Mouse (Mus musculus) myocyte (in vitro differentiated cells): Measurements from ENCODE around the gene Ly9. TPM values are rescaled to one million over a fixed set of nuclear protein-coding genes. Genes with fewer than 3 reads are reported as not detected.
A peak's percentile ranks its signal among the peaks of the same experiment; 100 is the strongest.

Experiments
- H3K27me3 ChIP-seq: one replicate; pipeline ENCODE4 v1.6.1; 2011; ENCODE audit not compliant: control insufficient read depth, insufficient read depth, insufficient read length
- H3K36me3 ChIP-seq: one replicate; pipeline ENCODE4 v1.6.1; 2011; ENCODE audit not compliant: control insufficient read depth, insufficient read depth
- H3K4me2 ChIP-seq: one replicate; pipeline ENCODE4 v1.6.1; 2011; ENCODE audit warnings: low read depth, control low read depth
- H3K4me3 ChIP-seq: one replicate; pipeline ENCODE4 v1.5.1; 2011; ENCODE audit warnings: mild to moderate bottlenecking, control low read depth, moderate library complexity
- H3K79me2 ChIP-seq: one replicate; pipeline ENCODE4 v1.6.1; 2011; ENCODE audit not compliant: control insufficient read depth, insufficient read depth
- H3ac ChIP-seq: one replicate; pipeline ENCODE4 v1.6.1; 2011; ENCODE audit not compliant: control insufficient read depth, insufficient read length
- CEBPB ChIP-seq: IDR thresholded peaks from 2 replicates; pipeline ENCODE4 v1.6.1; 2011; ENCODE audit warnings: mild to moderate bottlenecking, moderate library complexity; ENCODE audit not compliant: poor library complexity, insufficient read depth, severe bottlenecking
- E2F4 ChIP-seq: IDR thresholded peaks from one replicate; pipeline ENCODE4 v1.6.1; 2011; ENCODE audit warnings: mild to moderate bottlenecking, control low read depth, moderate library complexity; ENCODE audit not compliant: insufficient read depth
- MAX ChIP-seq: IDR thresholded peaks from one replicate; pipeline ENCODE4 v1.6.1; 2011; ENCODE audit warnings: low read depth, mild to moderate bottlenecking, control low read depth
- MYOD1 ChIP-seq, 3 experiments: IDR thresholded peaks; one replicate each; pipeline ENCODE4 v1.6.1; 2011; ENCODE audit warnings: control low read depth in 2 of 3, low read depth in 2 of 3, mild to moderate bottlenecking in 2 of 3, moderate library complexity in 1 of 3; ENCODE audit not compliant: insufficient read length in 2 of 3, control insufficient read depth in 1 of 3
- MYOG ChIP-seq, 3 experiments: IDR thresholded peaks; one replicate each; pipeline ENCODE4 v1.6.1; 2011; ENCODE audit warnings: control low read depth in 2 of 3, low read depth in 2 of 3, mild to moderate bottlenecking in 2 of 3; ENCODE audit not compliant: insufficient read length in 2 of 3, control insufficient read depth in 1 of 3, insufficient read depth in 1 of 3
- POLR2A ChIP-seq: IDR thresholded peaks from one replicate; pipeline ENCODE4 v1.6.1; 2011; ENCODE audit warnings: low read depth, mild to moderate bottlenecking, control low read depth, moderate library complexity; ENCODE audit not compliant: insufficient read length
- POLR2AphosphoS2 ChIP-seq: IDR thresholded peaks from one replicate; pipeline ENCODE4 v1.6.1; 2011; ENCODE audit warnings: low read depth, control low read depth; ENCODE audit not compliant: insufficient read length
- REST ChIP-seq: IDR thresholded peaks from one replicate; pipeline ENCODE4 v1.6.1; 2011; ENCODE audit warnings: mild to moderate bottlenecking, control low read depth, moderate library complexity; ENCODE audit not compliant: insufficient read depth, insufficient read length
- SRF ChIP-seq: IDR thresholded peaks from one replicate; pipeline ENCODE4 v1.6.1; 2011; ENCODE audit warnings: low read depth; ENCODE audit not compliant: control insufficient read depth, insufficient read length
- TCF12 ChIP-seq: IDR thresholded peaks from one replicate; pipeline ENCODE4 v1.6.1; 2011; ENCODE audit warnings: mild to moderate bottlenecking, control low read depth; ENCODE audit not compliant: poor library complexity, insufficient read depth, severe bottlenecking
- TCF3 ChIP-seq: IDR thresholded peaks from one replicate; pipeline ENCODE4 v1.6.1; 2011; ENCODE audit warnings: low read depth, control low read depth; ENCODE audit not compliant: insufficient read length
- USF1 ChIP-seq: IDR thresholded peaks from one replicate; pipeline ENCODE4 v1.6.1; 2011; ENCODE audit warnings: low read depth, mild to moderate bottlenecking, control low read depth, moderate library complexity
- polyA plus RNA-seq: library from polyadenylated mRNA; unstranded; fragments of >200 nt; fragmentation: generic; extraction: Trizol; gene quantifications from one replicate; pipeline ENCODE4 v1.2.1, GENCODE M21; 2012; ENCODE audit warnings: missing spikeins

The Ly9 gene
- polyA plus RNA-seq, 1 experiment, result not detected

DNA sequence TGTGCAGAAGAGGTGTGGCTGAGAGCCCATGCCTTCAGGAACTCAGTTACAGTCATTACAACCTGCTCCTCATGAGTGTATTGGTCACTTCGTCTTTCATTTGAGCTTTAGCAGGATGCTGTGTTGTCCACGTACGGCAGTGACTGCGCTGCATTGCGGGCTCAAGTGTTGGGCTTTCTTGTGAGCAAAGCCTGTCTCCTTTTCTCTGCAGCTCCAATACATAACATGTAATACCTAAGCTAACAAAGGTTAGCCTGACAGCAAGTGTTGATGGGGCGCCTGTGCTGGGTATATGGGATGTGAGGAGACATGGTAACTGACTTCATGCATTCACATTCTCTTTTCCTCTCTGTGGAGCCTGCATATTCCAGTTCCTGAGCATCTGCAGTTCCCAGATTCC lies 12.9 kb upstream of the Ly9 start:
- Histone ChIP-seq H3K36me3 (no peaks in the 10 kb centered on the region), H3K4me3 (no peak overlapping the region), H3K79me2 (no peaks in the 10 kb centered on the region), H3K27me3 (no peaks in the 10 kb centered on the region), H3K4me2 (no peak overlapping the region), H3ac (no peak overlapping the region)
- no peak for TF ChIP-seq TCF3
- no peak for TF ChIP-seq POLR2A
- TF ChIP-seq TCF12, result no peak
- TF ChIP-seq SRF, result no peak
- no peak for TF ChIP-seq POLR2AphosphoS2
- no peak for TF ChIP-seq MYOD1 (IDR thresholded peaks at IDR 0.05; ENCODE audit: control insufficient read depth in 1 of 3, insufficient read length in 2 of 3, low read depth in 2 of 3)
- TF ChIP-seq MYOG (IDR thresholded peaks at IDR 0.05; ENCODE audit: control insufficient read depth in 1 of 3, insufficient read depth in 1 of 3, insufficient read length in 2 of 3, low read depth in 2 of 3), result no peak
- no peak for TF ChIP-seq USF1
- no peak for TF ChIP-seq REST
- TF ChIP-seq MAX, result no peak
- no peak for TF ChIP-seq E2F4
- TF ChIP-seq CEBPB, result no peak

DNA sequence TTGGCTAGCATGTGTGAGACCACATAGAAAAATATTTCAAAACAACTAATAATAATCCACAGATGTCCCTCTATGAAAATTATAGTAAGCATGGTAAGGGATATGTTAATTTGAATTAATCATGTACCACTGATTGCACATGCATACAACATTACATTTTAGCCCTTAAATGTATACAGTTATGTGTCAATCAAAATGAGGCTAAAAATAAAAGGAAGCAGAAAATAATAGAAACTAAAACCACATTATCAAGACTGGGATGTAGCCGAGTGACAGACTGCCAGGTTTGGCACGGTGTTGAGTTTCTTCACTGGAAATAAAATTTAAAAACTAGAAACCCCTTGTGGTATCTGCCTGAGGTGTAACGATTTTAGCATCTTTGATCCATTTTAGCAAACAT lies 12.4 kb upstream of the Ly9 start:
- Histone ChIP-seq H3K36me3 (no peaks in the 10 kb centered on the region), H3K4me3 (no peak overlapping the region), H3K27me3 (no peaks in the 10 kb centered on the region), H3ac (no peak overlapping the region), H3K4me2 (no peak overlapping the region), H3K79me2 (no peaks in the 10 kb centered on the region)
- no peak for TF ChIP-seq E2F4
- TF ChIP-seq REST, result no peak
- TF ChIP-seq MAX, result no peak

DNA sequence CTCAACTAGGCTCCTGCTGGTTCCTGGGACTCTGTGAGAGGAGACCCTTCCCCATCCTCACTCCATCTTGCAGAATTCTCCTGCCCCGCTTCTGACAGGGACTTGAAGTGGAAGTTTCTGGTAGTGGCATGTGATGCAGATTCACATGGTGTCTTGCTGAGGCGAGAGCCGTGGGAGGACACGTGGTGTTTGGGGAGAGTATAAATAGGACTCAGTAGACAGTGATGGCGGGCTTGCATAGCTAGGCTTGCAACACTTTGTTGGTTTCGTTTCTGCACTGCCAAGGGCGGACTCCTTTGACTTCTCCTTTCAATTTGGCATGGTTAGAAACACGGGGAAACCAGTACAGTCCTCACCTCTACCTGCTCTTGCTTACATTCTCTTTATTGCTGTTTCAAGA lies 11.8 kb upstream of the Ly9 start:
- no peak for TF ChIP-seq POLR2AphosphoS2
- no peak for TF ChIP-seq MAX
- no peak for TF ChIP-seq USF1
- TF ChIP-seq TCF12, result no peak
- TF ChIP-seq SRF, result no peak
- no peak for TF ChIP-seq MYOG (IDR thresholded peaks at IDR 0.05; ENCODE audit: control insufficient read depth in 1 of 3, insufficient read depth in 1 of 3, insufficient read length in 2 of 3, low read depth in 2 of 3)
- no peak for TF ChIP-seq TCF3
- no peak for TF ChIP-seq POLR2A
- Histone ChIP-seq H3K36me3 (no peaks in the 10 kb centered on the region), H3ac (no peak overlapping the region), H3K79me2 (no peaks in the 10 kb centered on the region), H3K4me3 (no peak overlapping the region), H3K4me2 (peak overlapping the region; percentile 2), H3K27me3 (no peaks in the 10 kb centered on the region)

DNA sequence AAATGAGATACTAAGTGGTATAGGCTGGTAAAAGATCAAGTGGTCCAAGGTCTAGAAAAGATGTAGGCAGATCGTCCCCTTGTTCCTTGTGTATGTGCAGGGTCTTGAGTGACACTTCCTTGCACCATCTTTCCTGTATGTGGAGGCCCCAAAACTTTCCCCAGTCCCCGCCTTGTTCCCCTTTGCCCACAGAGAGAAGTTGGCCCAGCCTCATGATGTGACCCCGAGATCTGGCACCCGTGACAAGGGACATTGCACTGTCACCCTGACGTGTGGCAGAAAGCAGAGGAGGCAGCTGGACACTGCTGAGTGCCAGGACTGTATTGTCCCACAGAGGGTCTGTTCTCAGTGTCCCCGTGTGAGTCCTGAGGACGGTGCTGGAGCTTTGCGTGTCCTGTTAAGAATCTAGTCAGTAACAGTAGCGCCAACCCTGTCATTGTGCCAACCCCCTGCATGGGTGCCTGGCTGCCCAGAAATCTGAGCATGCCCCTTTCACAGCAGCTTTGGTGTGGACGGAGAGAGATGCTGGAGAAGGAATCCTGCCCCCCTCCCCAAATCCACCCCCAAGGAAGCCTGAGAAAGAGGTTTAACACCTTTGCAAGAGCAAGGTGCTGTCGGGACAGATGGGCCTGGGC lies 9.8 kb upstream of the Ly9 start:
- Histone ChIP-seq H3K36me3 (no peaks in the 10 kb centered on the region), H3ac (no peak overlapping the region), H3K79me2 (no peaks in the 10 kb centered on the region), H3K4me2 (no peak overlapping the region), H3K27me3 (no peaks in the 10 kb centered on the region), H3K4me3 (no peak overlapping the region)
- TF ChIP-seq POLR2A, result no peak
- no peak for TF ChIP-seq MYOD1 (IDR thresholded peaks at IDR 0.05; ENCODE audit: control insufficient read depth in 1 of 3, insufficient read length in 2 of 3, low read depth in 2 of 3)
- no peak for TF ChIP-seq E2F4
- TF ChIP-seq REST, result no peak
- TF ChIP-seq SRF, result no peak
- no peak for TF ChIP-seq MAX
- no peak for TF ChIP-seq CEBPB
- TF ChIP-seq TCF3, result no peak

DNA sequence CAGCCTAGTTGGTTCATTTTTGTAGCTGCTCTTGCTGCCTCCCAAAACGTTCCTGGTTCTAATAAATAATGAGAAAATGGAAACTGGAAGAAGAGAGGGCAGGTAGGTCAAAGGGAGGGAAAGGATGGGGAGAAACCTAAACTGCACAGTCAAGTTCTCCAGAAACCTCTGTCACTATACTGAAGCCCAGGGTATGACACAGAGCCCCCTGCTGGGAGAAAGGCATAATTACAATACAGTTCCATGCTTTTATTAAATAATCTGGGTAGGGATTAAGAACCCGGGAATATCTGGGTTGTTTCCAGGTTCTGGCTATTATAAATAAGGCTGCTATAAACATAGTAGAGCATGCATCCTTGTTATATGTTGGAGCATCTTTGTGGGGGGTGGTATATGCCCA lies 6.8 kb upstream of the Ly9 start:
- Histone ChIP-seq H3K4me2 (no peak overlapping the region), H3K36me3 (no peaks in the 10 kb centered on the region), H3K4me3 (no peak overlapping the region), H3K79me2 (no peaks in the 10 kb centered on the region), H3K27me3 (no peaks in the 10 kb centered on the region), H3ac (no peak overlapping the region)
- TF ChIP-seq TCF12, result no peak
- no peak for TF ChIP-seq MYOG (IDR thresholded peaks at IDR 0.05; ENCODE audit: control insufficient read depth in 1 of 3, insufficient read depth in 1 of 3, insufficient read length in 2 of 3, low read depth in 2 of 3)
- no peak for TF ChIP-seq USF1
- no peak for TF ChIP-seq E2F4
- TF ChIP-seq SRF, result no peak
- TF ChIP-seq POLR2AphosphoS2, result no peak
- no peak for TF ChIP-seq MAX
- TF ChIP-seq REST, result no peak
- no peak for TF ChIP-seq CEBPB
- TF ChIP-seq TCF3, result no peak
- TF ChIP-seq POLR2A, result no peak
- TF ChIP-seq MYOD1 (IDR thresholded peaks at IDR 0.05; ENCODE audit: control insufficient read depth in 1 of 3, insufficient read length in 2 of 3, low read depth in 2 of 3), result no peak
